Mouse (Mus musculus) megakaryocyte, embryonic 14.5 days (primary cell): ENCODE data around the gene Polr3g.

ENCODE experiments used
- FLI1 ChIP-seq: IDR thresholded peaks from 2 replicates; pipeline ENCODE4 v1.6.1; 2012; ENCODE audit warnings: low read length, inconsistent platforms, mixed read lengths
- GATA1 ChIP-seq: IDR thresholded peaks from 3 replicates; pipeline ENCODE4 v1.6.1; 2012; ENCODE audit warnings: mixed read lengths, low read length, inconsistent platforms, borderline replicate concordance

- no peak for TF ChIP-seq GATA1
- TF ChIP-seq FLI1 = no peak
Observed at GRCm38 (mm10) chr13:81646348-81646747, 64.5 kb downstream of the Polr3g start.
